Mouse (Mus musculus): Measurements from ENCODE around the gene Ccdc107. TPM values are rescaled to one million over a fixed set of nuclear protein-coding genes. Genes with fewer than 3 reads are reported as not detected.
A peak's percentile ranks its signal among the peaks of the same experiment; 100 is the strongest.

The Ccdc107 gene
- polyA plus RNA-seq (2015; fragmentation: Nextera tagmentation; extraction: Ambion mirVana), result 61.0 and 61.8 TPM in 2 replicates

DNA sequence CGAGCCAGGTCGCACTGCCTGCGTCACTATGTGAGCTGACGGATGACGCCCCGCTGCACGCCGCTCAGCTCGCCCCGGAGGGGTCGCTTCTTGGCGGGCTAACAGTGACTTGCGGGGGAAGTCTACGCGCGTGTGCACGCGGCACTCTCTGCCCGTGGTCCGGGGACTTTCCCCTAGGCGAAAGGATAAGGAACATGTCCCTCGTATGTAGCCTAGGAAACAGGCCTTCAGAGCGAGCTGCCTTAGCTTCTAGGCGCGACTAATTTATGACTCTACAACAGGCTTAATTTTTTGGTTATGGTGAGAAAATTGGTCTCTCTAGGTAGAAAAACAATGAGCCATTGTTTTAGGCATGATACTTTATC, at the start of gene Ccdc107:
Ccdc107 (plus strand) TSS at position 80 of the 365 bp plus-strand sequence.
- H3K27me3 ChIP-seq, result no peaks in the 10 kb centered on the region
- WGBS, result under 1% methylated on average over 25 of the region's 25 CpGs
- H3K4me1 ChIP-seq, result peaks cover 23% of the 10 kb centered on the region
- peak within 1 kb of the TSS; percentile 95 for H3K27ac ChIP-seq (replicated peaks)
- ATAC-seq (replicated peaks), result peak; percentile 98
- no peaks in the 10 kb centered on the region for H3K36me3 ChIP-seq
- H3K4me2 ChIP-seq (replicated peaks), result peak within 1 kb of the TSS; percentile 55
- H3K4me3 ChIP-seq, result peak within 1 kb of the TSS; percentile 84
- H3K9ac ChIP-seq (replicated peaks), result peak within 1 kb of the TSS; percentile 77
- H3K9me3 ChIP-seq, result no peaks in the 10 kb centered on the region

DNA sequence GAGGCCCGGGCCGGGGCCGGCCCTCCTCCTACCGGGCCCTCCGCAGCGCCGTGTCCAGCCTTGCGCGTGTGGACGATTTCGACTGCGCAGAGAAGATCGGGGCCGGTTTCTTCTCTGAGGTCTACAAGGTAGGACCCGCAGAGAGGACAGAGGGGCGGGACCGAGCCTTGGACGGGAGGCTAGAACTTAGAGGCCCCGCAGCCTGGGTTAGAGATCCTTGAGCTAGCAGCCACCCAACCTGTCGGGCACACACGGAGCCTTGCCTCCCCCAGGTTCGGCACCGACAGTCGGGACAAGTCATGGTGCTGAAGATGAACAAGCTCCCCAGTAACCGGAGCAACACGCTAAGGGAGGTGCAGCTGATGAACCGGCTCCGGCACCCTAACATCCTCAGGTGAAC, 49.2 kb upstream of the Ccdc107 start:
- no peak; the same call in 1 of the 2 replicates for ATAC-seq (replicated peaks)
- peaks cover 35% of the 10 kb centered on the region for H3K36me3 ChIP-seq
- H3K27me3 ChIP-seq, result no peaks in the 10 kb centered on the region
- peak overlapping the region; percentile 76 for H3K4me3 ChIP-seq
- peak overlapping the region; percentile 91 for H3K9ac ChIP-seq (replicated peaks)
- H3K27ac ChIP-seq (replicated peaks), result peak overlapping the region; percentile 98
- H3K4me2 ChIP-seq (replicated peaks), result peak overlapping the region; percentile 96
- under 1% methylated on average over 27 of the region's 28 CpGs for WGBS
- H3K4me1 ChIP-seq, result peaks cover 13% of the 10 kb centered on the region
- no peaks in the 10 kb centered on the region for H3K9me3 ChIP-seq

DNA sequence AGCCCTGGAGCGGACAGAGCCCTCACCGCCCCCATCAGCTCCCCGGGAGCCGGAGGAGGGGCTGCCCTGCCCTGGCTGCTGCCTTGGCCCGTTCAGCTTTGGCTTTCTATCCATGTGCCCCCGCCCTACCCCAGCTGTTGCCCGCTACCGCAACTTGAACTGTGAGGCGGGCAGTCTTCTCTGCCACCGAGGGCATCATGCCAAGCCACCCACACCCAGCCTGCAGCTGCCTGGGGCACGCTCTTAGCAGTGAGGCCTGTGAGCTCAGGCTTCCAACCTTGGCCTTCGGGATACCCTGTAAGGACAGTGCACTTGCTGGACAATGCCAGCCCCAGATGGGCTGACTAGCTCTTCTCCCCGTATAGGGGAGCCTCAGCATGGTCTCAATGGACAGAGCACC, 45.4 kb upstream of the Ccdc107 start:
- Histone ChIP-seq H3K4me1 (peaks cover 13% of the 10 kb centered on the region), H3K4me3 (no peak overlapping the region), H3K9ac (replicated peaks) (no peak overlapping the region), H3K36me3 (peaks cover 36% of the 10 kb centered on the region), H3K9me3 (no peaks in the 10 kb centered on the region), H3K27ac (replicated peaks) (no peak overlapping the region), H3K27me3 (no peaks in the 10 kb centered on the region), H3K4me2 (replicated peaks) (no peak overlapping the region)
- no peak for ATAC-seq (replicated peaks)
- 81% methylated on average over 13 of the region's 13 CpGs for WGBS

DNA sequence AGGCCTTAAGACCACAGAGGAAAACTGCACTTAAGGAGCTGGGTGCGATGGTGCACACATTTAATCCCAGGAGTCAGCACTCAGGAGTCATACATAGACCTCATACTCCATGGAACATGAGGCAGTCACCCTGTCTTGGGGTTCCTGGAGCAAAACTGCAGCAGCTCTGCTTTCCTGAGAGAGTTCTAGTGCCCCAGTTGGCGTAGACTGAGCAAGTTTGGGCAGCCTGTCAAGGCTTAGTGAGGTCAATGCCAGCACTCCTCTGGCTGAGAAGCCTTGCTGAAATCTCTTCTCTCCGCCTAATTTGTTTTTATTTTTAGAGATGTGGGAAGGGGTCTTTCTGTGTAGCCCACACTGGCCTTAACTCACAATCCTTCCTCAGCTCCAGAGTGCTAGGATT, 44.1 kb upstream of the Ccdc107 start:
- H3K9ac ChIP-seq (replicated peaks), result no peak overlapping the region
- no peak overlapping the region for H3K4me3 ChIP-seq
- no peak overlapping the region for H3K4me2 ChIP-seq (replicated peaks)
- H3K27me3 ChIP-seq, result no peaks in the 10 kb centered on the region
- H3K4me1 ChIP-seq, result peaks cover 16% of the 10 kb centered on the region
- no peak overlapping the region for H3K27ac ChIP-seq (replicated peaks)
- 81% methylated on average over 3 of the region's 3 CpGs for WGBS
- no peaks in the 10 kb centered on the region for H3K9me3 ChIP-seq
- H3K36me3 ChIP-seq, result peaks cover 36% of the 10 kb centered on the region
- ATAC-seq (replicated peaks), result no peak

DNA sequence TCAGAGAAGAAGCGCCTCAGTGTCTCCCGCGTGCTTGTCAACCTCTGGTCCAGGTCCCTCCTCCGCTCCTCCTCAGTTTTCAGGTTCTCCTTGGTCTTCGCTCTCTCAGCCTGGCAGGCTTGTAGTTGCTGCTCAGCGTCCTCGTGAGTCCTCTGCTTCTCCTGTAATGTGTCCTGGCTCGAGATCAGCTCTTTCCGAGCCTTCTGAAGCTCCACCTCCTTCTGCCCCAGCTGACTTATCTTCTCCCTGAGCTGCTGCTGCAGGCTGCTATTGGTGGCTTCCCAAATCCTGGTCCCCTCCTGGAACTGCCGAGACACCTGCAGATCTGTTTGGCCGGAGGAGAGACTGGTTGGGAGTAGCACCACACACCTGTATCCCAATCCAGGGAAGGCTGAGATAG, 40.4 kb upstream of the Ccdc107 start:
- 0 out of 2 replicates have a peak, but pooled peaks cover 5% of the 10 kb centered on the region for H3K27me3 ChIP-seq
- H3K4me3 ChIP-seq, result no peak overlapping the region
- H3K9me3 ChIP-seq, result no peaks in the 10 kb centered on the region
- no peak overlapping the region for H3K27ac ChIP-seq (replicated peaks)
- no peak for ATAC-seq (replicated peaks)
- H3K36me3 ChIP-seq, result peaks cover 12% of the 10 kb centered on the region
- 61% methylated on average over 11 of the region's 11 CpGs for WGBS
- peaks cover 4% of the 10 kb centered on the region for H3K4me1 ChIP-seq
- no peak overlapping the region for H3K4me2 ChIP-seq (replicated peaks)
- H3K9ac ChIP-seq (replicated peaks), result no peak overlapping the region

DNA sequence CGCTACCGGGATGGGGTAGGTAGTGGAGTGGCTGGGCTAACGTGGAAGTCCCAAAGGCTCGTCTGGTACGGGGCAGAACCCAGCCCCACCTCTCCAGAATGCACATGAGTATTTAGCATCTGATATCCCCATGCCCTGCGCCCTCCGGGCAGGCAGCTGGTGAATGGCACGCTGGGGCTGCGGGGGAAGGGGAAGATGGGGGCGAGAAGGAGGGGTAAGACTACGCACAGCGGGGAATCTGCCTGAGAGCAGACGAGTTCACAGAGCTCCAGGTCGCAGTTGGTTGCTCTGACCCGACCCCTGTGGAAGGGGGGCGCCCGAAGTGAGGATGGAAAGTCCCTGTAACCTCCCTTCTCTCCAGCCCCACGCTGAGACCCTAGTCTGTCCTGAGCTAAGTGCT, 39.3 kb upstream of the Ccdc107 start:
- H3K4me1 ChIP-seq, result peaks cover 4% of the 10 kb centered on the region
- ATAC-seq (replicated peaks), result no peak

DNA sequence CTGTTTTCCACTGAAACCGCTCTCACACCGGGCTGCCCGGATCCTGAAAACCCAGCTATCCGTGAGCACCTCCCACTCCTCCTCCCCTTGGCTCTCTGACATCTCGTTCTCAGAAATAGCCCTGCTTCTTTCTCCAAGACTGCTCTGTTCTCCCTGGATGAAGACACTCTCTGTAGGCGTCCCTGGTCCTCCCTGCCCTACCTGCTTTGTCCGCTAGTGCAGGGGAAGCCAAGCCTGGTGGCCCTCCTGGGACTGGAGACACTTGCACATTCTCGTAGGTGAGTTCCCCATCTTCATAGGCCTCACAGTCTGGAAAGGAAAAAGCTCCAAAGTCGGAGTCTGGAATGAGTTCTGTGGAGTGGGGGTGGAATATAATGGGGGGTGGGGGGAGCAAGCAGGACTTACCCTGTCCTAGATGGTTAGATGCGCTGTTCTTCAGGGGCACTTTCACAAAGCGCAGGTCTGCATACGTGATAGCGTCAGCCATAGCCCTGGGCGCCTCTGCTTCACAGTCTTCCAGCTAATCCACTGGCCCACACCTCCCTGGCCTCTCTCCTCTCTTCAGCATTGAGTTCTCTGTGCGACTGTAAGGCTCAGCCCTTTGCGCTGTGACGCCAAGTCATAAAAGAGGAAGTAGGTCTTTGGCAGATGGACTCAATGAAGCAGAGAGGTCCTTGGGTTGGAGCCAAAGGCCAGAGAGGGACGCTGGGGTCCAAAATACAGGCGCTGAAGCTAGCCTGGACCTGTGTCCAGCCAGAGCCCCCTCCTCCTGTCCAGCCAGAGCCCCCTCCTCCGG, 38.5 kb upstream of the Ccdc107 start, which contains the start of gene Cd72:
Cd72 (minus strand) TSS at position 588 of the 796 bp plus-strand sequence.
- H3K27me3 ChIP-seq, result 0 out of 2 replicates have a peak, but pooled peaks cover 5% of the 10 kb centered on the region
- no peaks in the 10 kb centered on the region for H3K36me3 ChIP-seq
- 37% methylated on average over 20 of the region's 20 CpGs for WGBS
- peaks cover 4% of the 10 kb centered on the region for H3K4me1 ChIP-seq
- ATAC-seq (replicated peaks), result no peak
- no peaks in the 10 kb centered on the region for H3K9me3 ChIP-seq
- H3K9ac ChIP-seq (replicated peaks), result 0 out of 2 replicates have a peak within 1 kb of the TSS, but pooled peaks have one; percentile 8
- H3K4me2 ChIP-seq (replicated peaks), result peak within 1 kb of the TSS; percentile 32
- H3K27ac ChIP-seq (replicated peaks), result no peak within 1 kb of the TSS
- H3K4me3 ChIP-seq, result 0 out of 2 replicates have a peak within 1 kb of the TSS, but pooled peaks have one; percentile 2

More for the DNA sequence above, 39.3 kb upstream of the Ccdc107 start:
- H3K9ac ChIP-seq (replicated peaks), result 0 out of 2 replicates have a peak overlapping the region, but pooled peaks have one; percentile 8
- H3K9me3 ChIP-seq, result no peaks in the 10 kb centered on the region
- H3K27ac ChIP-seq (replicated peaks), result no peak overlapping the region
- H3K36me3 ChIP-seq, result peaks cover 2% of the 10 kb centered on the region; the same call in 1 of the 2 replicates
- H3K27me3 ChIP-seq, result 0 out of 2 replicates have a peak, but pooled peaks cover 5% of the 10 kb centered on the region
- H3K4me2 ChIP-seq (replicated peaks), result peak overlapping the region; percentile 32
- under 1% methylated on average over 18 of the region's 18 CpGs for WGBS
- 0 out of 2 replicates have a peak overlapping the region, but pooled peaks have one; percentile 2 for H3K4me3 ChIP-seq

DNA sequence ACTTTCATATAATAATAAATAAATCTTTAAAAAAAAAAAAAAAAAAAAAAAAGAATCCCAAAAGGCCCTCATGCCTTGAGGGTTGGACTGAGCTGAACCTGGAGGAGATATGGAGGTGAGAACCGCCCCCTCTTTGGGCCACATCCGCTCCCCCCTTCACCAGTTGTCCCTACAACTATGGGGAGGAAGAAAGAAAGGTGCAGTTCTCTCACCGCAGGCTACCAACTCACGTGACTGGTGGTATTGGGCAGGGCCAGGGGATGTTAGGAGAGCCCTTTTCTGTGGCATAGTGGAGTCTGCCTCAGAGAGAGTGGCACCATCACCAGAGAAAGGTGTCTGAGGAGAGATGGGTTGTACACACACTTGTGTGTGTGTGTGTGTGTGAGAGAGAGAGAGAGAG, 36.2 kb upstream of the Ccdc107 start:
- Histone ChIP-seq H3K27me3 (0 out of 2 replicates have a peak, but pooled peaks cover 5% of the 10 kb centered on the region), H3K4me2 (replicated peaks) (no peak overlapping the region), H3K9me3 (no peaks in the 10 kb centered on the region), H3K27ac (replicated peaks) (no peak overlapping the region), H3K4me3 (no peak overlapping the region), H3K4me1 (peaks cover 4% of the 10 kb centered on the region), H3K36me3 (no peaks in the 10 kb centered on the region), H3K9ac (replicated peaks) (no peak overlapping the region)
- 37% methylated on average over 4 of the region's 4 CpGs for WGBS
- ATAC-seq (replicated peaks), result no peak

DNA sequence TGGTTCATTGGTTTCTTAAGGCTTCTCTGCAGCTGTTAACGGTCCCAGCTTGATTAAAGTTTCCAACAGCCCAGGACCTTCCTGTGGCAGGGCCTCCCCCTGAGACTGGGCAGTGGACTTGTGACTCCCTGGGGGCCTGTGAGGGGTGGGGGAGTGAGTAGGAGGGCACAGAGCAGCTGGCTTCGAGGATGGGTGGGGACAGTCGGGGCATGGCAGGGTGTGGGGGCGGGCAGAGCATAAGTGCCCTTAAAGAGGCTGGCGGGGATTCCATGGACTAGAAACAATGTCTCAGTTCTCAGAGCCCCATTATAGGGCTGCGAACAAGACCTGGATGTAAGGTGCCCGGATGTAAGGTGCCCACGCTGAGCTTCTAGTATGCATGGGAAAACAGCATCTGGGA, 35.6 kb upstream of the Ccdc107 start:
- H3K9ac ChIP-seq (replicated peaks), result no peak overlapping the region
- H3K9me3 ChIP-seq, result no peaks in the 10 kb centered on the region
- no peak overlapping the region for H3K4me3 ChIP-seq
- no peak overlapping the region for H3K4me2 ChIP-seq (replicated peaks)
- no peak overlapping the region for H3K27ac ChIP-seq (replicated peaks)
- H3K4me1 ChIP-seq, result peaks cover 4% of the 10 kb centered on the region
- H3K36me3 ChIP-seq, result no peaks in the 10 kb centered on the region
- 26% methylated on average over 8 of the region's 8 CpGs for WGBS
- no peak for ATAC-seq (replicated peaks)
- H3K27me3 ChIP-seq, result 0 out of 2 replicates have a peak, but pooled peaks cover 5% of the 10 kb centered on the region

DNA sequence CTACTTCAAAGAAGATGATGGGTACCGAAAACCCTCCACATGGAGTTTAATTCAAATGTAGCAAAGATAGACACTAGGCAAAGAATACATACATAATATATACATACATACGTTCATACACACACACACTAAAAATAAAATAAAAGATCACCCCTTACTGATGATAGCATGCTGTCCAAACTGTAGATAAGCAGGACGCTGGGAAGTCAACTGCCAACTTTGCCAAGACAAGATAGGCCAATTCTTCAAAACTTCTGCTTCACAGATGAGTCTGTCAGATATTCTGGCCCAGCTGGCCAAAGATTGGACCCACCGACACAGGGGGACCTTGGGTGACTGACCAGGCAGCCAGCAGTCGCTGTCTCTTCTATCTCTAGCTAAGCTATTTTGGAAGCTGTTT, 29.6 kb upstream of the Ccdc107 start:
- H3K27me3 ChIP-seq, result no peaks in the 10 kb centered on the region
- no peak overlapping the region for H3K27ac ChIP-seq (replicated peaks)
- H3K4me3 ChIP-seq, result no peak overlapping the region
- no peaks in the 10 kb centered on the region for H3K9me3 ChIP-seq
- H3K4me2 ChIP-seq (replicated peaks), result no peak overlapping the region
- 94% methylated on average over 5 of the region's 5 CpGs for WGBS
- no peak for ATAC-seq (replicated peaks)
- no peaks in the 10 kb centered on the region for H3K36me3 ChIP-seq
- H3K4me1 ChIP-seq, result no peaks in the 10 kb centered on the region
- H3K9ac ChIP-seq (replicated peaks), result no peak overlapping the region

DNA sequence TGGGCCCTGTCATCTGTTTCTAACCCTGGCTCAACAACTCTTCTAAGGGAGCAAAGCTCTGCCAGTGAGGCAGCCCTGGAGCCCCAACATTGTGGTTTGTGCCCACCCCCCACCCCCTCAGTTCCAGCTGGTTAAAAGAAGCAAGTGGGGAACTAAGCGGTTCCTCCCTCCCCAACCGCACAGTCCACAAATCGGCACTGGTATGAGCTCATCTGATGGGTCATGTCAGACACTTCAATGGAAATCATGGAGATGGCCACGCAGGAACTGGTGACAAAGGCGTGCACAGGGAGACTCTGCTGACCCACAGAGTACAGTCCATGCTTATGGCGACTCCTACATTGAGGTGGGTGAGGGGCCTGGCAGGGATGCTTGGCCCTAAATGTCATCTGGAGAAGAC, 26.8 kb upstream of the Ccdc107 start:
- WGBS, result 92% methylated on average over 6 of the region's 6 CpGs
- H3K27ac ChIP-seq (replicated peaks), result no peak overlapping the region
- H3K4me2 ChIP-seq (replicated peaks), result no peak overlapping the region
- H3K9me3 ChIP-seq, result no peaks in the 10 kb centered on the region
- no peak for ATAC-seq (replicated peaks)
- H3K4me3 ChIP-seq, result no peak overlapping the region
- no peaks in the 10 kb centered on the region for H3K27me3 ChIP-seq
- no peaks in the 10 kb centered on the region for H3K4me1 ChIP-seq
- no peaks in the 10 kb centered on the region for H3K36me3 ChIP-seq
- no peak overlapping the region for H3K9ac ChIP-seq (replicated peaks)

DNA sequence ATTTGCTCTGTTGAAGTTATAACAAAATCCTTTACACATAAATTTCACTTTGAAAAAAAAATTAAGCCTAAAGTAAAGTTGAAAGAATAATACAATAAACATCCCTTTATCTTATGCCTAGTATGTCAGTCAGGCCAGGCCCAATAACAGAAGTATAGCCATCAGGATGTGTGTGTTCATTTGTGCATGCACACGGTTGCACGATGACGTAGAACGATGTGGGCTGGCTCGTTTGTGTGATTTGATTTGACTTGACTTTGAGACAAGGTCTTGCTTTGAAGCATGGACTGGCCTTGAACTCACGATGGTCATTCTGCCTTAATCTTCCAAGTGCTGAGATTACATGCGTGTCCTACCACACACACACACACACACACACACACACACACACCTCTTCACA, 25.8 kb upstream of the Ccdc107 start:
- H3K4me2 ChIP-seq (replicated peaks), result no peak overlapping the region
- no peak overlapping the region for H3K27ac ChIP-seq (replicated peaks)
- no peaks in the 10 kb centered on the region for H3K36me3 ChIP-seq
- H3K9ac ChIP-seq (replicated peaks), result no peak overlapping the region
- no peak for ATAC-seq (replicated peaks)
- H3K4me1 ChIP-seq, result no peaks in the 10 kb centered on the region
- H3K4me3 ChIP-seq, result no peak overlapping the region
- no peaks in the 10 kb centered on the region for H3K9me3 ChIP-seq
- no peaks in the 10 kb centered on the region for H3K27me3 ChIP-seq
- 94% methylated on average over 7 of the region's 7 CpGs for WGBS
